Mouse (Mus musculus) megakaryocyte, embryonic 14.5 days (primary cell): ENCODE results near the gene Mrpl34. TPM values are rescaled to one million over a fixed set of nuclear protein-coding genes. Genes with fewer than 3 reads are reported as not detected.

Experiments
- H3K27me3 ChIP-seq: replicated peaks from 2 replicates; pipeline ENCODE3; 2012; ENCODE audit warnings: inconsistent platforms
- H3K36me3 ChIP-seq: replicated peaks from 2 replicates; pipeline ENCODE3; 2012; ENCODE audit warnings: low read length, inconsistent platforms, mixed read lengths
- H3K4me1 ChIP-seq: 2 replicates; pipeline ENCODE4 v1.6.1; 2012; ENCODE audit warnings: inconsistent platforms
- H3K4me3 ChIP-seq: replicated peaks from 2 replicates; pipeline ENCODE3; 2012; ENCODE audit warnings: moderate library complexity, mild to moderate bottlenecking, inconsistent platforms
- H3K9me3 ChIP-seq: 2 replicates; pipeline ENCODE4 v1.6.1; 2012; ENCODE audit warnings: inconsistent platforms
- FLI1 ChIP-seq: IDR thresholded peaks from 2 replicates; pipeline ENCODE4 v1.6.1; 2012; ENCODE audit warnings: low read length, inconsistent platforms, mixed read lengths
- GATA1 ChIP-seq: IDR thresholded peaks from 3 replicates; pipeline ENCODE4 v1.6.1; 2012; ENCODE audit warnings: mixed read lengths, low read length, inconsistent platforms, borderline replicate concordance
- polyA plus RNA-seq: library from polyadenylated mRNA; stranded (reverse); fragments of >175 nt; gene quantifications from 2 replicates; pipeline ENCODE4 v1.2.3, GENCODE M21; 2012; ENCODE audit warnings: low replicate concordance; ENCODE audit not compliant: insufficient read depth

Gene Mrpl34
- polyA plus RNA-seq, 1 experiment = 242 TPM

GRCm38 (mm10) chr8:71505979-71506378, 41.2 kb downstream of the Mrpl34 start:
- Histone ChIP-seq H3K4me1 (peaks cover 53% of the 10 kb centered on the region), H3K36me3 (no peaks in the 10 kb centered on the region), H3K4me3 (no peak overlapping the region), H3K27me3 (peaks cover 69% of the 10 kb centered on the region), H3K9me3 (no peaks in the 10 kb centered on the region)
- no peak for TF ChIP-seq FLI1
- TF ChIP-seq GATA1 = no peak

GRCm38 (mm10) chr8:71507589-71508104, 42.9 kb downstream of the Mrpl34 start:
- H3K27me3 ChIP-seq = peaks cover 76% of the 10 kb centered on the region
- no peaks in the 10 kb centered on the region for H3K9me3 ChIP-seq

GRCm38 (mm10) chr8:71509316-71509715, 44.6 kb downstream of the Mrpl34 start:
- peaks cover 73% of the 10 kb centered on the region for H3K27me3 ChIP-seq
- TF ChIP-seq GATA1 (no peak), FLI1 (no peak)
- H3K9me3 ChIP-seq = no peaks in the 10 kb centered on the region
- no peak overlapping the region for H3K4me3 ChIP-seq
- H3K4me1 ChIP-seq = peaks cover 69% of the 10 kb centered on the region
- H3K36me3 ChIP-seq = no peaks in the 10 kb centered on the region

More at GRCm38 (mm10) chr8:71507589-71508104, 42.9 kb downstream of the Mrpl34 start:
- H3K4me1 ChIP-seq = peaks cover 67% of the 10 kb centered on the region
- H3K36me3 ChIP-seq = no peaks in the 10 kb centered on the region
- no peak for TF ChIP-seq FLI1
- peak overlapping the region; percentile 84 for H3K4me3 ChIP-seq

- Histone ChIP-seq H3K27me3 (peaks cover 49% of the 10 kb centered on the region), H3K4me3 (peak within 1 kb of the TSS; percentile 84), H3K4me1 (peaks cover 57% of the 10 kb centered on the region), H3K36me3 (no peaks in the 10 kb centered on the region), H3K9me3 (no peaks in the 10 kb centered on the region)
- TF ChIP-seq GATA1 (no peak), FLI1 (no peak)
Measured at GRCm38 (mm10) chr8:71511644-71512043, 46.9 kb downstream of the Mrpl34 start, which contains the start of gene Plvap. Gene Plvap (minus strand): TSS chr8:71511752.

GRCm38 (mm10) chr8:71513018-71513754, 48.4 kb downstream of the Mrpl34 start:
- no peak overlapping the region for H3K4me3 ChIP-seq
- H3K27me3 ChIP-seq = peaks cover 42% of the 10 kb centered on the region
- TF ChIP-seq GATA1 (no peak), FLI1 (no peak)
- H3K4me1 ChIP-seq = peaks cover 45% of the 10 kb centered on the region
- no peaks in the 10 kb centered on the region for H3K9me3 ChIP-seq
- H3K36me3 ChIP-seq = no peaks in the 10 kb centered on the region

- no peaks in the 10 kb centered on the region for H3K9me3 ChIP-seq
- no peak for TF ChIP-seq GATA1
- no peak for TF ChIP-seq FLI1
- H3K36me3 ChIP-seq = no peaks in the 10 kb centered on the region
- peaks cover 34% of the 10 kb centered on the region for H3K4me1 ChIP-seq
- peaks cover 25% of the 10 kb centered on the region for H3K27me3 ChIP-seq
- H3K4me3 ChIP-seq = no peak overlapping the region
Measured at GRCm38 (mm10) chr8:71515043-71515442, 50.3 kb downstream of the Mrpl34 start.

Other genes starting within 250 kb of the Mrpl34 start
- gene Myo9b, start 192.2 kb upstream of the Mrpl34 start, polyA plus RNA-seq = 63.5 and 70.1 TPM in 2 replicates
- 9.3 and 14.0 TPM in 2 replicates for gene Haus8, start 192.0 kb upstream of the Mrpl34 start, polyA plus RNA-seq
- gene Use1, start 98.1 kb upstream of the Mrpl34 start, polyA plus RNA-seq = 136 and 255 TPM in 2 replicates
- 79.6 and 103 TPM in 2 replicates for gene Ocel1, start 93.7 kb upstream of the Mrpl34 start, polyA plus RNA-seq
- 20.8 and 45.4 TPM in 2 replicates for gene Nr2f6, start 83.0 kb upstream of the Mrpl34 start, polyA plus RNA-seq
- 0.06 TPM in 1 of 2 replicates, not detected in the other for gene Ushbp1, start 69.2 kb upstream of the Mrpl34 start, polyA plus RNA-seq
- gene Babam1, start 68.1 kb upstream of the Mrpl34 start, polyA plus RNA-seq = 62.3 and 94.3 TPM in 2 replicates
- 3.3 and 6.3 TPM in 2 replicates for gene Ankle1, start 58.9 kb upstream of the Mrpl34 start, polyA plus RNA-seq
- 8.9 and 22.6 TPM in 2 replicates for gene Abhd8, start 1.3 kb upstream of the Mrpl34 start, polyA plus RNA-seq
- gene Dda1, start 4.2 kb downstream of the Mrpl34 start, polyA plus RNA-seq = 346 and 1,390 TPM in 2 replicates
- gene Ano8, start 21.0 kb downstream of the Mrpl34 start, polyA plus RNA-seq = 3.3 and 3.4 TPM in 2 replicates
- 17.4 and 21.7 TPM in 2 replicates for gene Gtpbp3, start 23.1 kb downstream of the Mrpl34 start, polyA plus RNA-seq
- gene Plvap, start 46.8 kb downstream of the Mrpl34 start, polyA plus RNA-seq = 4.0 and 6.0 TPM in 2 replicates
- gene Ccdc194, start 60.8 kb downstream of the Mrpl34 start, polyA plus RNA-seq = 0.16 TPM in 1 of 2 replicates, not detected in the other
- 105 and 345 TPM in 2 replicates for gene Bst2, start 72.5 kb downstream of the Mrpl34 start, polyA plus RNA-seq
- gene Mvb12a, start 78.0 kb downstream of the Mrpl34 start, polyA plus RNA-seq = 199 and 226 TPM in 2 replicates
- 1.3 TPM in 1 of 2 replicates, not detected in the other for gene Tmem221, start 93.9 kb downstream of the Mrpl34 start, polyA plus RNA-seq
- gene Nxnl1, start 101.6 kb downstream of the Mrpl34 start, polyA plus RNA-seq = not detected in 2 replicates
- 1.8 and 16.4 TPM in 2 replicates for gene Slc27a1, start 103.9 kb downstream of the Mrpl34 start, polyA plus RNA-seq
- 330 and 634 TPM in 2 replicates for gene Pgls, start 127.2 kb downstream of the Mrpl34 start, polyA plus RNA-seq
- gene Fam129c, start 132.7 kb downstream of the Mrpl34 start, polyA plus RNA-seq = 2.5 and 27.1 TPM in 2 replicates
- gene Colgalt1, start 146.0 kb downstream of the Mrpl34 start, polyA plus RNA-seq = 14.0 and 14.8 TPM in 2 replicates
- 8.9 and 10.8 TPM in 2 replicates for gene Unc13a, start 206.8 kb downstream of the Mrpl34 start, polyA plus RNA-seq
- gene Jak3, start 211.3 kb downstream of the Mrpl34 start, polyA plus RNA-seq = 209 and 434 TPM in 2 replicates
- 241 and 376 TPM in 2 replicates for gene Insl3, start 224.3 kb downstream of the Mrpl34 start, polyA plus RNA-seq
- 0.77 TPM in 1 of 2 replicates, not detected in the other for gene B3gnt3, start 236.8 kb downstream of the Mrpl34 start, polyA plus RNA-seq